Mouse (Mus musculus): Measurements from ENCODE around the gene Glt8d1.
A peak's percentile ranks its signal among the peaks of the same experiment; 100 is the strongest.

DNA sequence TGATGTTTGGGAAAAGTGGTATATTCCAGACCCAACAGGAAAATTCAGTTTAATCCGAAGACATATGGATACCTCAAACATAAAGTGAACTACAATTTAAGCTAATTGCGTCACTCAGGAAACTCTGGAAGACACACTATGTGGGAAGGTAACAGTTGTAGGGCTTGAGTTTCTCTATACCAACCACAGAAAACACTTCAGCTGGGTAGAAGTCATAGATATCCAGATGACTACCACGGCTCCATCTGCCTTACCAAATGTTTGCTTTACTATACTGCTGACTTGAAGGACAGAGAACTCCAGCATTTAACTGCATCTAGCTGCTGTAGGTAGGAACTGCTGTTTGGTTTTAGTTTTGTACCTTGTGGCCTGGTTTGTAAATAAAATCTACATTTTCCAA, 10.4 kb downstream of the Glt8d1 start:
- TF ChIP-seq MAFK (IDR thresholded peaks at IDR 0.05; ENCODE audit: insufficient replicate concordance, low read length) (no peak), CTCF (conservative IDR thresholded peaks at IDR 0.05 in 1 of 2, IDR thresholded peaks at IDR 0.05 in 1 of 2; ENCODE audit: low read depth in 2 of 2, low read length in 2 of 2) (no peak), NRF1 (IDR thresholded peaks at IDR 0.05; ENCODE audit: low read depth, low read length) (no peak), BHLHE40 (IDR thresholded peaks at IDR 0.05; ENCODE audit: low read depth, low read length) (no peak), RCOR1 (conservative IDR thresholded peaks at IDR 0.05; ENCODE audit: low read depth, low read length) (no peak), POLR2A (IDR thresholded peaks at IDR 0.05; ENCODE audit: low read depth, low read length) (peak; percentile 42; the same call in 1 of the 2 replicates), E2F4 (IDR thresholded peaks at IDR 0.05; ENCODE audit: insufficient replicate concordance, low read depth, low read length) (no peak), TBP (conservative IDR thresholded peaks at IDR 0.05; ENCODE audit: low read depth, low read length) (no peak)

Measured in CH12.LX (cell line).